ENCODE assay signal across 13 mouse cellular contexts in genomic region chr4:105215726-105216410, GRCm38 (mm10). TPM values are rescaled to one million over a fixed set of nuclear protein-coding genes. Genes with fewer than 3 reads are reported as not detected.
A peak's percentile ranks its signal among the peaks of the same experiment; 100 is the strongest.
DNase-seq lines count a peak whose midpoint lies in the region; ATAC-seq and TF ChIP-seq lines count a peak whose summit lies in the region.
"Had no signal": no experiment of that assay in that cellular context is flagged by ENCODE, and none has a peak within 500 bp of the region (broad histone marks: within the 10 kb centered on the region; RNA-seq: fewer than 3 reads in every experiment).

No protein-coding gene starts in this region.

- H3K27me3 ChIP-seq in liver, embryonic 14.5 days (ENCODE audit: control insufficient read depth, insufficient read depth, low read length): no peaks in the 10 kb centered on the region
- no peaks in the 10 kb centered on the region for H3K27me3 ChIP-seq in liver, embryonic 12.5 days (replicated peaks)
- H3K27me3 ChIP-seq in kidney, postnatal 0 days (ENCODE audit: insufficient read depth, low read length): no peaks in the 10 kb centered on the region
- H3K27me3 ChIP-seq in stomach, embryonic 16.5 days (ENCODE audit: control insufficient read depth, insufficient read depth, low read length): no peaks in the 10 kb centered on the region

- H3K4me1 ChIP-seq in liver, embryonic 14.5 days (replicated peaks; ENCODE audit: control insufficient read depth in 2 of 2, insufficient read depth in 2 of 2, low read length in 1 of 2): peaks cover 0 to 7% of the 10 kb centered on the region in 2 experiments; a peak in 1 of 4 replicates
- H3K4me1 ChIP-seq in liver, embryonic 12.5 days: peaks cover 9% of the 10 kb centered on the region; the same call in 1 of the 2 replicates
- H3K4me1 ChIP-seq in kidney, postnatal 0 days (replicated peaks; ENCODE audit: insufficient read depth, low read length): 0 out of 2 replicates have a peak, but pooled peaks cover 9% of the 10 kb centered on the region
- H3K4me1 ChIP-seq in stomach, embryonic 16.5 days (ENCODE audit: control insufficient read depth, insufficient read depth, low read length): peaks cover 18% of the 10 kb centered on the region

- no peak overlapping the region for H3K27ac ChIP-seq in liver, embryonic 14.5 days
- H3K27ac ChIP-seq in liver, embryonic 12.5 days: no peak overlapping the region
- H3K27ac ChIP-seq in kidney, postnatal 0 days: peak overlapping the region; percentile 60; the same call in 1 of the 2 replicates
- H3K27ac ChIP-seq in stomach, embryonic 16.5 days (ENCODE audit: low read length): peak overlapping the region; percentile 57; the same call in 1 of the 2 replicates
- H3K27ac ChIP-seq: embryonic facial prominence, embryonic 10.5 days; midbrain, embryonic 10.5 days had no signal

- no peak overlapping the region for H3K4me2 ChIP-seq in liver, embryonic 14.5 days (ENCODE audit: low read depth)
- H3K4me2 ChIP-seq in liver, embryonic 12.5 days: no peak overlapping the region
- H3K4me2 ChIP-seq in kidney, postnatal 0 days (ENCODE audit: low read length): no peak overlapping the region
- no peak overlapping the region for H3K4me2 ChIP-seq in stomach, embryonic 16.5 days (ENCODE audit: low read depth, low read length)

- DNase-seq in liver, embryonic 14.5 days (ENCODE audit: low read depth in 3 of 3, low spot score in 3 of 3): no peak
- DNase-seq in heart, adult 9 months (ENCODE audit: low spot score in 2 of 2): peak; percentile 46 to 52
- DNase-seq in kidney, postnatal 0 days (ENCODE audit: low spot score): peak; percentile 18
- no peak for DNase-seq in urinary bladder, postnatal 10 days (ENCODE audit: low spot score)
- DNase-seq in thymus, postnatal 0 days (ENCODE audit: low spot score): no peak
- DNase-seq: cerebellum, adult 8-10 months; right cerebral cortex, postnatal 14 days had no signal

- no peak for TF ChIP-seq CTCF in liver, embryonic 14.5 days (IDR thresholded peaks at IDR 0.05; ENCODE audit: low read depth)
- TF ChIP-seq CTCF in kidney, postnatal 0 days (IDR thresholded peaks at IDR 0.05; ENCODE audit: low read depth): no peak

- H3K9ac ChIP-seq in liver, embryonic 14.5 days (replicated peaks): no peak overlapping the region
- H3K9ac ChIP-seq in liver, embryonic 12.5 days: no peak overlapping the region
- no peak overlapping the region for H3K9ac ChIP-seq in kidney, postnatal 0 days (ENCODE audit: low read depth, low read length)
- no peak overlapping the region for H3K9ac ChIP-seq in stomach, embryonic 16.5 days (ENCODE audit: low read length)

- 41% methylated on average over 12 of the region's 12 CpGs for WGBS in liver, embryonic 14.5 days (ENCODE audit: insufficient replicate concordance)
- 61% methylated on average over 12 of the region's 12 CpGs for WGBS in liver, embryonic 12.5 days (ENCODE audit: insufficient replicate concordance)
- 56% methylated on average over 12 of the region's 12 CpGs for WGBS in kidney, postnatal 0 days
- WGBS in stomach, embryonic 16.5 days: 82% methylated on average over 12 of the region's 12 CpGs

- no peak overlapping the region for H3K4me3 ChIP-seq in liver, embryonic 14.5 days (ENCODE audit: insufficient read depth in 1 of 2, low read depth in 2 of 2, low read length in 2 of 2)
- H3K4me3 ChIP-seq in liver, embryonic 12.5 days: no peak overlapping the region
- H3K4me3 ChIP-seq in kidney, postnatal 0 days (replicated peaks; ENCODE audit: low read depth, low read length): no peak overlapping the region
- H3K4me3 ChIP-seq in stomach, embryonic 16.5 days (replicated peaks; ENCODE audit: low read length): no peak overlapping the region
- H3K4me3 ChIP-seq: embryonic facial prominence, embryonic 10.5 days; midbrain, embryonic 10.5 days had no signal

- ATAC-seq in liver, embryonic 14.5 days (ENCODE audit: insufficient read depth): peak; percentile 28; the same call in 1 of the 2 replicates
- no peak for ATAC-seq in liver, embryonic 12.5 days
- ATAC-seq in kidney, postnatal 0 days (replicated peaks; ENCODE audit: low FRiP score, low read depth): no peak
- ATAC-seq in stomach, embryonic 16.5 days (ENCODE audit: insufficient read depth, low FRiP score): no peak
- ATAC-seq: forebrain, embryonic 14.5 days; inflammation-experienced regulatory T-cells, adult 6 months had no signal

- TF ChIP-seq EP300 in liver, embryonic 14.5 days (IDR thresholded peaks at IDR 0.05; ENCODE audit: low read depth): no peak

- no peaks in the 10 kb centered on the region for H3K9me3 ChIP-seq in liver, embryonic 14.5 days (ENCODE audit: control insufficient read depth, low read length)
- H3K9me3 ChIP-seq in liver, embryonic 12.5 days (replicated peaks): no peaks in the 10 kb centered on the region
- no peaks in the 10 kb centered on the region for H3K9me3 ChIP-seq in kidney, postnatal 0 days (replicated peaks; ENCODE audit: low read length)
- H3K9me3 ChIP-seq in stomach, embryonic 16.5 days (replicated peaks; ENCODE audit: control insufficient read depth, low read length): no peaks in the 10 kb centered on the region
- H3K9me3 ChIP-seq: embryonic facial prominence, embryonic 10.5 days; midbrain, embryonic 10.5 days had no signal

- no peaks in the 10 kb centered on the region for H3K36me3 ChIP-seq in liver, embryonic 14.5 days (replicated peaks; ENCODE audit: control insufficient read depth, insufficient read depth, low read depth)
- peaks cover 12% of the 10 kb centered on the region; the same call in 1 of the 2 replicates for H3K36me3 ChIP-seq in liver, embryonic 12.5 days
- H3K36me3 ChIP-seq in kidney, postnatal 0 days (ENCODE audit: insufficient read depth, low read length): peaks cover 22% of the 10 kb centered on the region
- peaks cover 14% of the 10 kb centered on the region for H3K36me3 ChIP-seq in stomach, embryonic 16.5 days (ENCODE audit: control insufficient read depth, insufficient read depth, low read length)

RNA-seq across cellular contexts. Expression of gene Plpp3, which starts 58.7 kb away (rescaled TPM):
- 5.6 and 5.7 TPM in 2 replicates for polyA plus RNA-seq in liver, embryonic 14.5 days (2012; rRNA removed)
- 7.0 and 9.6 TPM in 2 replicates for polyA plus RNA-seq in liver, embryonic 14.5 days (2014; fragmentation: Nextera tagmentation; extraction: Ambion mirVana)
- polyA plus RNA-seq in liver, embryonic 12.5 days (2016; fragmentation: Nextera tagmentation; extraction: Ambion mirVana): 14.5 and 15.6 TPM in 2 replicates
- 77.4 and 79.6 TPM in 2 replicates for polyA plus RNA-seq in kidney, postnatal 0 days (2015; fragmentation: Nextera tagmentation; extraction: Ambion mirVana)
- 65.3 and 69.9 TPM in 2 replicates for polyA plus RNA-seq in stomach, embryonic 16.5 days (2015; fragmentation: Nextera tagmentation; extraction: Ambion mirVana)
- polyA plus RNA-seq in thymus, postnatal 0 days (2015; fragmentation: Nextera tagmentation; extraction: Ambion mirVana): 22.5 and 22.7 TPM in 2 replicates

Comparison
In these comparisons a context has a peak if more than half of its experiments do, and no peak if none do; other contexts are left out.
1. DNase-seq: peak in heart, adult 9 months (2 of 2) and kidney, postnatal 0 days (single experiment); none in liver, embryonic 14.5 days (0 of 3), urinary bladder, postnatal 10 days (single experiment) and thymus, postnatal 0 days (single experiment).
2. H3K27ac ChIP-seq: peak in kidney, postnatal 0 days (single experiment) and stomach, embryonic 16.5 days (single experiment); none in liver, embryonic 14.5 days (single experiment) and liver, embryonic 12.5 days (single experiment).